Comparison of ENCODE assay signal across 8 mouse cellular contexts in the genomic region with DNA sequence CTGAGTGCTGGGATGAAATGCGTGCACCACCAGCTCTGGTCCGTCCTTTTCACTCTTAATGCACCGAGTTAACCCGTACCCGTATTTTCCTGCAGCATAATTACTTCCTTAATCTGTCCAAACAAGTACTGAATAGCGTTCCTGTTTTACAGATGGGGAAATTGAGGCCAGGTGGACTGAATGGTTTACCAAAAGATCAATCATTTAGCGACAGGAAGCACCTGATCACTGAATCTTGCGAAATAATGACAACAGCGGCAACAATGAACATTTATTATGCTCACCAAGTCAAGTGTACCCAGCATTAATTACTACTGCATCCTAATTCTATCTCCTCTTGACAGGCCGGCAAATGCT. TPM values are rescaled to one million over a fixed set of nuclear protein-coding genes. Genes with fewer than 3 reads are reported as not detected.
A peak's percentile ranks its signal among the peaks of the same experiment; 100 is the strongest.
DNase-seq lines count a peak whose midpoint lies in the region; ATAC-seq and TF ChIP-seq lines count a peak whose summit lies in the region.

A gene (plus strand): TSS at position 258 of the 357 bp plus-strand sequence.

- in situ Hi-C loops in ES-E14 (cut with MboI; ENCODE audit: low sequenced_read_pairs in 2 of 2, unreplicated experiment in 2 of 2): no loop called here

- peaks cover 5% of the 10 kb centered on the region; the same call in 1 of the 2 replicates for H3K27me3 ChIP-seq in heart, embryonic 15.5 days
- peaks cover 25% of the 10 kb centered on the region for H3K27me3 ChIP-seq in forebrain, postnatal 0 days (ENCODE audit: insufficient read depth, low read length)
- no peaks in the 10 kb centered on the region for H3K27me3 ChIP-seq in liver, postnatal 0 days (ENCODE audit: insufficient read depth, low read length)

- H3K9ac ChIP-seq in heart, embryonic 15.5 days: peak within 1 kb of the TSS; percentile 63
- peak within 1 kb of the TSS; percentile 81 for H3K9ac ChIP-seq in ES-E14 (ENCODE audit: insufficient read depth, low read depth, low read length, poor library complexity, severe bottlenecking)
- H3K9ac ChIP-seq in forebrain, postnatal 0 days: peak within 1 kb of the TSS; percentile 50
- H3K9ac ChIP-seq in liver, postnatal 0 days (replicated peaks): peak within 1 kb of the TSS; percentile 97

- no peak for TF ChIP-seq EP300 in liver, postnatal 0 days (IDR thresholded peaks at IDR 0.05; ENCODE audit: low read depth)

- no peak for DNase-seq in heart, adult 8-10 months (ENCODE audit: low spot score)
- no peak for DNase-seq in ES-E14 (ENCODE audit: low read depth, low spot score)
- DNase-seq in forebrain, postnatal 0 days: no peak
- no peak for DNase-seq in liver, postnatal 0 days
- no peak for DNase-seq in left cerebral cortex, adult 11 months (ENCODE audit: low spot score)

- H3K36me3 ChIP-seq in heart, embryonic 15.5 days: no peaks in the 10 kb centered on the region
- H3K36me3 ChIP-seq in ES-E14 (ENCODE audit: control insufficient read depth, insufficient read depth, low read length, poor library complexity, severe bottlenecking): no peaks in the 10 kb centered on the region
- no peaks in the 10 kb centered on the region for H3K36me3 ChIP-seq in forebrain, postnatal 0 days (ENCODE audit: insufficient read depth)
- peaks cover 2% of the 10 kb centered on the region; the same call in 1 of the 2 replicates for H3K36me3 ChIP-seq in liver, postnatal 0 days (replicated peaks; ENCODE audit: insufficient read depth, low read length)

- peak within 1 kb of the TSS; percentile 61 for H3K4me3 ChIP-seq in heart, embryonic 15.5 days
- peak within 1 kb of the TSS; percentile 78 to 87 for H3K4me3 ChIP-seq in ES-E14 (ENCODE audit: insufficient read depth in 1 of 2, low read depth in 1 of 2, low read length in 2 of 2, poor library complexity in 1 of 2, severe bottlenecking in 1 of 2)
- H3K4me3 ChIP-seq in forebrain, postnatal 0 days (ENCODE audit: low read depth, low read length): peak within 1 kb of the TSS; percentile 58
- peak within 1 kb of the TSS; percentile 89 for H3K4me3 ChIP-seq in liver, postnatal 0 days (ENCODE audit: low read depth, low read length)

- TF ChIP-seq CTCF in forebrain, postnatal 0 days (IDR thresholded peaks at IDR 0.05; ENCODE audit: low read depth): no peak
- no peak for TF ChIP-seq CTCF in liver, postnatal 0 days (IDR thresholded peaks at IDR 0.05; ENCODE audit: low read depth)

- no peak for ATAC-seq in heart, embryonic 15.5 days (replicated peaks; ENCODE audit: insufficient number of reproducible peaks, insufficient read depth, low FRiP score, low read depth)
- ATAC-seq in forebrain, postnatal 0 days: no peak
- ATAC-seq in liver, postnatal 0 days: no peak
- ATAC-seq in inflammation-experienced regulatory T-cells, adult 6 months: no peak
- no peak for ATAC-seq in activated CD4-positive, CD25-positive, alpha-beta regulatory T cell, adult 4 months

- peaks cover 29% of the 10 kb centered on the region for H3K4me1 ChIP-seq in heart, embryonic 15.5 days (replicated peaks)
- peaks cover 18 to 19% of the 10 kb centered on the region in 2 experiments; a peak in 3 of 4 replicates for H3K4me1 ChIP-seq in ES-E14 (ENCODE audit: control insufficient read depth in 2 of 2, insufficient read depth in 2 of 2, low read length in 2 of 2, poor library complexity in 1 of 2)
- H3K4me1 ChIP-seq in forebrain, postnatal 0 days (ENCODE audit: insufficient read depth): 0 out of 2 replicates have a peak, but pooled peaks cover 10% of the 10 kb centered on the region
- H3K4me1 ChIP-seq in liver, postnatal 0 days (ENCODE audit: insufficient read depth): peaks cover 29% of the 10 kb centered on the region

- H3K27ac ChIP-seq in heart, embryonic 15.5 days: peak within 1 kb of the TSS; percentile 82
- H3K27ac ChIP-seq in ES-E14 (ENCODE audit: insufficient read depth, low read depth, low read length, poor library complexity, severe bottlenecking): no peak within 1 kb of the TSS
- H3K27ac ChIP-seq in forebrain, postnatal 0 days (ENCODE audit: low read depth, low read length): no peak within 1 kb of the TSS
- H3K27ac ChIP-seq in liver, postnatal 0 days (ENCODE audit: low read depth): peak within 1 kb of the TSS; percentile 93

- WGBS in heart, embryonic 15.5 days: 35% methylated on average over 10 of the region's 10 CpGs
- WGBS in forebrain, postnatal 0 days: 16% methylated on average over 10 of the region's 10 CpGs
- 13% methylated on average over 10 of the region's 10 CpGs for WGBS in liver, postnatal 0 days (ENCODE audit: insufficient replicate concordance)

- peak within 1 kb of the TSS; percentile 86 for H3K4me2 ChIP-seq in heart, embryonic 15.5 days
- H3K4me2 ChIP-seq in forebrain, postnatal 0 days (ENCODE audit: low read depth): peak within 1 kb of the TSS; percentile 99
- H3K4me2 ChIP-seq in liver, postnatal 0 days (ENCODE audit: low read depth, low read length): peak within 1 kb of the TSS; percentile 89

- no peaks in the 10 kb centered on the region for H3K9me3 ChIP-seq in heart, embryonic 15.5 days (replicated peaks)
- no peaks in the 10 kb centered on the region for H3K9me3 ChIP-seq in ES-E14 (ENCODE audit: control insufficient read depth, insufficient read depth, low read depth, low read length)
- H3K9me3 ChIP-seq in forebrain, postnatal 0 days (ENCODE audit: low read length): no peaks in the 10 kb centered on the region
- no peaks in the 10 kb centered on the region for H3K9me3 ChIP-seq in liver, postnatal 0 days (ENCODE audit: low read length)

TF ChIP-seq in ES-E14, 5 proteins besides CTCF, POLR2A, EP300 and RAD21:
- no peak for TF ChIP-seq CHD2 (IDR thresholded peaks at IDR 0.05; ENCODE audit: low read depth, low read length)
- no peak for TF ChIP-seq ZNF384 (IDR thresholded peaks at IDR 0.05; ENCODE audit: low read depth, low read length)
- no peak for TF ChIP-seq HCFC1 (IDR thresholded peaks at IDR 0.05; ENCODE audit: borderline replicate concordance, insufficient read depth, low read length)
- no peak for TF ChIP-seq ZC3H11A (IDR thresholded peaks at IDR 0.05; ENCODE audit: borderline replicate concordance, low read depth, low read length)
- TF ChIP-seq MAFK (IDR thresholded peaks at IDR 0.05; ENCODE audit: insufficient read depth, low read depth, low read length): no peak

RNA-seq across cellular contexts. Expression of the gene that starts here (rescaled TPM):
- polyA plus RNA-seq in heart, embryonic 15.5 days (2015; fragmentation: Nextera tagmentation; extraction: Ambion mirVana): 8.6 and 11.5 TPM in 2 replicates
- total RNA-seq in heart, adult 8-10 months (2022): 1 to 10 TPM; 1.6 to 2.8 (median 2.2) TPM
- 30.2 and 47.0 TPM in 2 replicates for total RNA-seq in ES-E14 (2012; rRNA removed)
- total RNA-seq in forebrain, postnatal 0 days (2014; rRNA removed): 0.92 and 3.0 TPM in 2 replicates
- polyA plus RNA-seq in forebrain, postnatal 0 days (2015; fragmentation: Nextera tagmentation; extraction: Ambion mirVana): 0.91 and 0.94 TPM in 2 replicates
- 67.8 and 74.2 TPM in 2 replicates for polyA plus RNA-seq in liver, postnatal 0 days (2015; fragmentation: Nextera tagmentation; extraction: Ambion mirVana)
- polyA plus RNA-seq in inflammation-experienced regulatory T-cells, adult 6 months (2017; shearing (Covaris generic)): 1 to 10 TPM; 1.9 to 9.1 (median 5.9) TPM
- polyA plus RNA-seq in activated CD4-positive, CD25-positive, alpha-beta regulatory T cell, adult 4 months (2017; shearing (Covaris generic)): 1 to 10 TPM; 3.7 to 7.6 TPM

Comparison
In these comparisons a context has a peak if more than half of its experiments do, and no peak if none do; other contexts are left out.
1. H3K27ac ChIP-seq: peak in heart, embryonic 15.5 days (single experiment) and liver, postnatal 0 days (single experiment); none in ES-E14 (single experiment) and forebrain, postnatal 0 days (single experiment).
2. Peak in every context shown above with its lines, with median percentiles within 50 percentile points of each other: H3K4me2 ChIP-seq, H3K4me3 ChIP-seq and H3K9ac ChIP-seq.